Mouse (Mus musculus): ENCODE results near the gene Zfp978. TPM values are rescaled to one million over a fixed set of nuclear protein-coding genes. Genes with fewer than 3 reads are reported as not detected.

The Zfp978 gene
- total RNA-seq, 2 experiments from 2014 or later = not detected

Other genes with a start within 250 kb of the Zfp978 start
- 1 to 10 TPM; 7.2 to 8.5 TPM for gene Zfp991, start 229.3 kb upstream of the Zfp978 start, total RNA-seq (2021)
- gene Zfp988, start 55.6 kb upstream of the Zfp978 start, total RNA-seq (2021) = under 1 TPM; 0.20 TPM
- gene Zfp982, start 131.1 kb downstream of the Zfp978 start, total RNA-seq (2021) = 1 to 10 TPM; 3.1 to 3.5 TPM
- gene Gm16503, start 178.9 kb downstream of the Zfp978 start, total RNA-seq (2021) = under 1 TPM; 0.20 to 0.33 TPM
- not detected for gene Zfp985, start 192.0 kb downstream of the Zfp978 start, total RNA-seq (2021)